Mouse (Mus musculus) midbrain, postnatal 0 days (tissue): ENCODE data around the gene Ankfn1. TPM values are rescaled to one million over a fixed set of nuclear protein-coding genes. Genes with fewer than 3 reads are reported as not detected.

Experiments
- ATAC-seq: fragments of 200-750 bp; cut with Nextera tagmentation; 2 replicates; pipeline ENCODE4 v1.8.0; 2017; ENCODE audit warnings: moderate number of reproducible peaks, mild to moderate bottlenecking, moderate TSS enrichment, moderate library complexity; ENCODE audit not compliant: low FRiP score
- DNase-seq: peaks from one replicate; pipeline ENCODE4 v3.0.0-alpha.2; 2015; ENCODE audit warnings: low spot score
- H3K27ac ChIP-seq: fragments of 300-500 bp; sonication (generic); 2 replicates; pipeline ENCODE4 v1.5.1; 2014; ENCODE audit warnings: low read depth, mild to moderate bottlenecking, low read length, mixed read lengths
- H3K27me3 ChIP-seq: fragments of 300-500 bp; sonication (generic); 2 replicates; pipeline ENCODE4 v1.6.1; 2014; ENCODE audit warnings: low read length, control low read depth, mixed read lengths; ENCODE audit not compliant: insufficient read depth
- H3K36me3 ChIP-seq: fragments of 300-500 bp; sonication (generic); 2 replicates; pipeline ENCODE4 v1.6.1; 2014; ENCODE audit warnings: low read length, control low read depth, mixed read lengths; ENCODE audit not compliant: insufficient read depth
- H3K4me1 ChIP-seq: fragments of 300-500 bp; sonication (generic); 2 replicates; pipeline ENCODE4 v1.6.1; 2014; ENCODE audit warnings: mild to moderate bottlenecking, control low read depth, antibody characterized with exemption, low read length, mixed read lengths; ENCODE audit not compliant: insufficient read depth
- H3K4me2 ChIP-seq: fragments of 300-500 bp; sonication (generic); 2 replicates; pipeline ENCODE4 v1.6.1; 2014; ENCODE audit warnings: low read depth, mild to moderate bottlenecking, low read length, mixed read lengths; ENCODE audit not compliant: poor library complexity, severe bottlenecking
- H3K4me3 ChIP-seq: fragments of 300-500 bp; sonication (generic); 2 replicates; pipeline ENCODE4 v1.5.1; 2014; ENCODE audit warnings: low read depth, mild to moderate bottlenecking, low read length, moderate library complexity
- H3K9ac ChIP-seq: fragments of 300-500 bp; sonication (generic); replicated peaks from 2 replicates; pipeline ENCODE4 v1.6.1; 2014; ENCODE audit warnings: mild to moderate bottlenecking, low read length, moderate library complexity, mixed read lengths; ENCODE audit not compliant: poor library complexity, severe bottlenecking
- H3K9me3 ChIP-seq: fragments of 300-500 bp; sonication (generic); 2 replicates; pipeline ENCODE4 v1.6.1; 2016; ENCODE audit warnings: low read length, control low read depth
- CTCF ChIP-seq: IDR thresholded peaks from 2 replicates; pipeline ENCODE4 v1.5.1; 2016; ENCODE audit warnings: antibody characterized with exemption, mild to moderate bottlenecking
- WGBS: fragments of 180-500 bp; shearing (Covaris S2); extraction: QIAGEN DNeasy Blood & Tissue Kit; methylation state at CpG from one replicate; pipeline ENCODE4 v1.1.7; 2014; 5-methylcytosine and 5-hydroxymethylcytosine counted together
- polyA plus RNA-seq: library from polyadenylated mRNA; unstranded; fragments of >200 nt; fragmentation: Nextera tagmentation; extraction: Ambion mirVana; gene quantifications from 2 replicates; pipeline ENCODE4 v1.2.1, GENCODE M21; 2015
- total RNA-seq: library from RNA; depleted of rRNA; stranded (reverse); fragments of >200 nt; gene quantifications from 2 replicates; pipeline ENCODE4 v1.2.3, GENCODE M21; 2014; rRNA removed

The Ankfn1 gene
- total and polyA plus RNA-seq, 2 experiments from 2014 or later: 7.5 to 25.4 TPM

GRCm38 (mm10) chr11:89358546-89358945 is 418.9 kb downstream of the Ankfn1 start:
- WGBS: 73% methylated on average over 5 of the region's 5 CpGs
- no peak overlapping the region for H3K9ac ChIP-seq
- 0 out of 2 replicates have a peak, but pooled peaks cover 7% of the 10 kb centered on the region for H3K4me1 ChIP-seq
- no peak for DNase-seq
- no peak for TF ChIP-seq CTCF
- no peaks in the 10 kb centered on the region for H3K9me3 ChIP-seq
- H3K36me3 ChIP-seq: no peaks in the 10 kb centered on the region
- no peak for ATAC-seq
- no peak overlapping the region for H3K4me3 ChIP-seq
- no peak overlapping the region for H3K4me2 ChIP-seq
- H3K27me3 ChIP-seq: no peaks in the 10 kb centered on the region
- H3K27ac ChIP-seq: no peak overlapping the region

GRCm38 (mm10) chr11:89356479-89356878 is 421.0 kb downstream of the Ankfn1 start:
- Histone ChIP-seq H3K9me3 (no peaks in the 10 kb centered on the region), H3K4me3 (no peak overlapping the region), H3K27me3 (no peaks in the 10 kb centered on the region), H3K4me1 (0 out of 2 replicates have a peak, but pooled peaks cover 7% of the 10 kb centered on the region), H3K27ac (no peak overlapping the region), H3K4me2 (no peak overlapping the region), H3K9ac (no peak overlapping the region), H3K36me3 (no peaks in the 10 kb centered on the region)
- ATAC-seq: no peak
- 76% methylated on average over 2 of the region's 2 CpGs for WGBS
- no peak for DNase-seq
- no peak for TF ChIP-seq CTCF

- no peak for DNase-seq
- H3K4me1 ChIP-seq: 0 out of 2 replicates have a peak, but pooled peaks cover 7% of the 10 kb centered on the region
- no peaks in the 10 kb centered on the region for H3K36me3 ChIP-seq
- H3K27me3 ChIP-seq: no peaks in the 10 kb centered on the region
- H3K9me3 ChIP-seq: no peaks in the 10 kb centered on the region
- TF ChIP-seq CTCF: no peak
- ATAC-seq: no peak
- H3K4me2 ChIP-seq: no peak overlapping the region
- no peak overlapping the region for H3K27ac ChIP-seq
- no peak overlapping the region for H3K4me3 ChIP-seq
- WGBS: 30% methylated on average over 5 of the region's 5 CpGs
- no peak overlapping the region for H3K9ac ChIP-seq
Measured at GRCm38 (mm10) chr11:89356018-89356417, 421.4 kb downstream of the Ankfn1 start.

- Histone ChIP-seq H3K4me1 (no peaks in the 10 kb centered on the region), H3K9me3 (no peaks in the 10 kb centered on the region), H3K9ac (no peak overlapping the region), H3K4me3 (no peak overlapping the region), H3K27me3 (no peaks in the 10 kb centered on the region), H3K27ac (no peak overlapping the region), H3K4me2 (no peak overlapping the region), H3K36me3 (no peaks in the 10 kb centered on the region)
- 46% methylated on average over 12 of the region's 12 CpGs for WGBS
- no peak for TF ChIP-seq CTCF
- DNase-seq (no peak), ATAC-seq (no peak)
Measured at GRCm38 (mm10) chr11:89340238-89340637, 437.2 kb downstream of the Ankfn1 start.

Other genes starting within 250 kb of the Ankfn1 start
- 0.60 and 0.66 TPM in 2 replicates for gene Pctp, start 225.2 kb upstream of the Ankfn1 start, total RNA-seq
- 0.85 and 0.88 TPM in 2 replicates for gene Pctp, start 225.2 kb upstream of the Ankfn1 start, polyA plus RNA-seq